Comparison of ENCODE assay signal across 8 mouse cellular contexts in genomic region chr4:118031132-118031775, GRCm38 (mm10).
DNase-seq lines count a peak whose midpoint lies in the region; ATAC-seq and TF ChIP-seq lines count a peak whose summit lies in the region.
"Had no signal": no experiment of that assay in that cellular context is flagged by ENCODE, and none has a peak within 500 bp of the region (broad histone marks: within the 10 kb centered on the region; RNA-seq: fewer than 3 reads in every experiment).

No protein-coding gene starts in this region.

- DNase-seq in brain, embryonic 14.5 days (ENCODE audit: low read depth), result peak; percentile 77
- DNase-seq in heart, postnatal 10 days, result peak; percentile 70 to 79
- DNase-seq in embryo, embryonic 10 days (ENCODE audit: low spot score), result no peak

- no peak overlapping the region for H3K4me2 ChIP-seq in hindbrain, embryonic 16.5 days (ENCODE audit: low read length)
- H3K4me2 ChIP-seq in hindbrain, embryonic 13.5 days, result no peak overlapping the region
- H3K4me2 ChIP-seq in lung, embryonic 15.5 days, result no peak overlapping the region
- H3K4me2 ChIP-seq in midbrain, embryonic 16.5 days (ENCODE audit: low read length), result no peak overlapping the region
- H3K4me2 ChIP-seq: midbrain, embryonic 12.5 days had no signal

- H3K27me3 ChIP-seq in hindbrain, embryonic 16.5 days (replicated peaks; ENCODE audit: control insufficient read depth, insufficient read depth, low read length), result no peaks in the 10 kb centered on the region
- no peaks in the 10 kb centered on the region for H3K27me3 ChIP-seq in hindbrain, embryonic 13.5 days
- no peaks in the 10 kb centered on the region for H3K27me3 ChIP-seq in lung, embryonic 15.5 days
- no peaks in the 10 kb centered on the region for H3K27me3 ChIP-seq in midbrain, embryonic 16.5 days (ENCODE audit: control insufficient read depth, insufficient read depth, low read depth, low read length)
- H3K27me3 ChIP-seq: midbrain, embryonic 12.5 days had no signal

- H3K27ac ChIP-seq in hindbrain, embryonic 16.5 days (ENCODE audit: low read depth, low read length), result no peak overlapping the region
- no peak overlapping the region for H3K27ac ChIP-seq in hindbrain, embryonic 13.5 days
- H3K27ac ChIP-seq in lung, embryonic 15.5 days, result peak overlapping the region; percentile 66
- H3K27ac ChIP-seq in midbrain, embryonic 16.5 days (ENCODE audit: low read length), result no peak overlapping the region
- H3K27ac ChIP-seq: midbrain, embryonic 12.5 days had no signal

- H3K36me3 ChIP-seq in hindbrain, embryonic 16.5 days (ENCODE audit: control insufficient read depth, insufficient read depth, low read length), result no peaks in the 10 kb centered on the region
- H3K36me3 ChIP-seq in hindbrain, embryonic 13.5 days, result no peaks in the 10 kb centered on the region
- no peaks in the 10 kb centered on the region for H3K36me3 ChIP-seq in lung, embryonic 15.5 days
- H3K36me3 ChIP-seq in midbrain, embryonic 16.5 days (ENCODE audit: control insufficient read depth, insufficient read depth, low read length), result no peaks in the 10 kb centered on the region
- H3K36me3 ChIP-seq: midbrain, embryonic 12.5 days had no signal

- no peak overlapping the region for H3K4me3 ChIP-seq in hindbrain, embryonic 16.5 days (ENCODE audit: low read length)
- no peak overlapping the region for H3K4me3 ChIP-seq in hindbrain, embryonic 13.5 days
- no peak overlapping the region for H3K4me3 ChIP-seq in lung, embryonic 15.5 days
- H3K4me3 ChIP-seq in midbrain, embryonic 16.5 days (ENCODE audit: low read depth, low read length), result no peak overlapping the region
- H3K4me3 ChIP-seq: midbrain, embryonic 12.5 days had no signal

- no peaks in the 10 kb centered on the region for H3K9me3 ChIP-seq in hindbrain, embryonic 16.5 days (ENCODE audit: control insufficient read depth, low read length)
- no peaks in the 10 kb centered on the region for H3K9me3 ChIP-seq in hindbrain, embryonic 13.5 days
- H3K9me3 ChIP-seq in lung, embryonic 15.5 days, result no peaks in the 10 kb centered on the region
- H3K9me3 ChIP-seq in midbrain, embryonic 16.5 days (replicated peaks; ENCODE audit: control insufficient read depth, low read length, poor library complexity, severe bottlenecking), result no peaks in the 10 kb centered on the region
- H3K9me3 ChIP-seq: midbrain, embryonic 12.5 days had no signal

- peaks cover 5% of the 10 kb centered on the region for H3K4me1 ChIP-seq in hindbrain, embryonic 16.5 days (ENCODE audit: control insufficient read depth, insufficient read depth, low read depth, low read length)
- H3K4me1 ChIP-seq in hindbrain, embryonic 13.5 days (replicated peaks), result peaks cover 16% of the 10 kb centered on the region
- H3K4me1 ChIP-seq in lung, embryonic 15.5 days, result peaks cover 39% of the 10 kb centered on the region
- 0 out of 2 replicates have a peak, but pooled peaks cover 4% of the 10 kb centered on the region for H3K4me1 ChIP-seq in midbrain, embryonic 16.5 days (ENCODE audit: control insufficient read depth, insufficient read depth, low read length)

- peak; percentile 54; the same call in 1 of the 2 replicates for ATAC-seq in hindbrain, embryonic 16.5 days
- ATAC-seq in hindbrain, embryonic 13.5 days (ENCODE audit: low FRiP score), result no peak
- ATAC-seq in lung, embryonic 15.5 days (ENCODE audit: borderline replicate concordance, extremely low read depth, low FRiP score, low TSS enrichment), result peak; percentile 86
- ATAC-seq in midbrain, embryonic 16.5 days, result no peak

- TF ChIP-seq CTCF in brain, embryonic 14.5 days (IDR thresholded peaks at IDR 0.05; ENCODE audit: borderline replicate concordance, extremely low read depth, insufficient read depth, insufficient read length), result no peak

- no peak overlapping the region for H3K9ac ChIP-seq in hindbrain, embryonic 16.5 days (ENCODE audit: low read depth, low read length)
- H3K9ac ChIP-seq in hindbrain, embryonic 13.5 days, result no peak overlapping the region
- no peak overlapping the region for H3K9ac ChIP-seq in lung, embryonic 15.5 days
- H3K9ac ChIP-seq in midbrain, embryonic 16.5 days (ENCODE audit: low read depth, low read length), result no peak overlapping the region
- H3K9ac ChIP-seq: midbrain, embryonic 12.5 days had no signal

- intact Hi-C loops in heart, postnatal 10 days (cut with DNase I), result loop anchor here (2.0 to 5.0 kb wide), 2 partner anchors 32 to 104 kb away; partner anchors contain the start of gene Artn

- WGBS in hindbrain, embryonic 16.5 days, result 67% methylated on average over 6 of the region's 6 CpGs
- WGBS in hindbrain, embryonic 13.5 days, result 75% methylated on average over 6 of the region's 6 CpGs
- 40% methylated on average over 6 of the region's 6 CpGs for WGBS in lung, embryonic 15.5 days
- WGBS in midbrain, embryonic 16.5 days, result 82% methylated on average over 6 of the region's 6 CpGs

- TF ChIP-seq POLR2A in brain, embryonic 14.5 days (IDR thresholded peaks at IDR 0.05; ENCODE audit: borderline replicate concordance, extremely low read depth, insufficient read depth, insufficient read length, poor library complexity, severe bottlenecking), result no peak

Comparison
In these comparisons a context has a peak if more than half of its experiments do, and no peak if none do; other contexts are left out.
1. ATAC-seq: peak in hindbrain, embryonic 16.5 days (single experiment) and lung, embryonic 15.5 days (single experiment); none in hindbrain, embryonic 13.5 days (single experiment) and midbrain, embryonic 16.5 days (single experiment).